Mouse (Mus musculus) hindbrain, embryonic 10.5 days (tissue): Measurements from ENCODE around the gene Fam129a. TPM values are rescaled to one million over a fixed set of nuclear protein-coding genes. Genes with fewer than 3 reads are reported as not detected.

Experiments
- DNase-seq: peaks from one replicate; pipeline ENCODE4 v3.0.0-alpha.2; 2017; ENCODE audit warnings: low spot score
- H3K27ac ChIP-seq: fragments of 300-500 bp; sonication (generic); 2 replicates; pipeline ENCODE4 v1.5.1; 2016; ENCODE audit warnings: mild to moderate bottlenecking, moderate library complexity
- H3K27me3 ChIP-seq: fragments of 300-500 bp; sonication (generic); 2 replicates; pipeline ENCODE4 v1.6.1; 2016; ENCODE audit warnings: mild to moderate bottlenecking; ENCODE audit not compliant: poor library complexity, insufficient read depth, severe bottlenecking
- H3K36me3 ChIP-seq: fragments of 300-500 bp; sonication (generic); 2 replicates; pipeline ENCODE4 v1.6.1; 2016; ENCODE audit warnings: mild to moderate bottlenecking, moderate library complexity
- H3K4me1 ChIP-seq: fragments of 300-500 bp; sonication (generic); replicated peaks from 2 replicates; pipeline ENCODE4 v1.6.1; 2016; ENCODE audit warnings: mild to moderate bottlenecking
- H3K4me3 ChIP-seq: fragments of 300-500 bp; sonication (generic); 2 replicates; pipeline ENCODE4 v1.5.1; 2016; ENCODE audit warnings: mild to moderate bottlenecking, moderate library complexity
- H3K9me3 ChIP-seq: fragments of 300-500 bp; sonication (generic); 2 replicates; pipeline ENCODE4 v1.6.1; 2016; ENCODE audit warnings: mild to moderate bottlenecking, moderate library complexity
- WGBS: fragments of 180-500 bp; shearing (Covaris S2); methylation state at CpG from one replicate; pipeline ENCODE4 v1.1.7; 2016; 5-methylcytosine and 5-hydroxymethylcytosine counted together
- polyA plus RNA-seq: library from polyadenylated mRNA; unstranded; fragments of >200 nt; fragmentation: Nextera tagmentation; extraction: Ambion mirVana; gene quantifications from 2 replicates; pipeline ENCODE4 v1.2.1, GENCODE M21; 2016

Gene Fam129a
- 0.68 and 0.93 TPM in 2 replicates for polyA plus RNA-seq

DNA sequence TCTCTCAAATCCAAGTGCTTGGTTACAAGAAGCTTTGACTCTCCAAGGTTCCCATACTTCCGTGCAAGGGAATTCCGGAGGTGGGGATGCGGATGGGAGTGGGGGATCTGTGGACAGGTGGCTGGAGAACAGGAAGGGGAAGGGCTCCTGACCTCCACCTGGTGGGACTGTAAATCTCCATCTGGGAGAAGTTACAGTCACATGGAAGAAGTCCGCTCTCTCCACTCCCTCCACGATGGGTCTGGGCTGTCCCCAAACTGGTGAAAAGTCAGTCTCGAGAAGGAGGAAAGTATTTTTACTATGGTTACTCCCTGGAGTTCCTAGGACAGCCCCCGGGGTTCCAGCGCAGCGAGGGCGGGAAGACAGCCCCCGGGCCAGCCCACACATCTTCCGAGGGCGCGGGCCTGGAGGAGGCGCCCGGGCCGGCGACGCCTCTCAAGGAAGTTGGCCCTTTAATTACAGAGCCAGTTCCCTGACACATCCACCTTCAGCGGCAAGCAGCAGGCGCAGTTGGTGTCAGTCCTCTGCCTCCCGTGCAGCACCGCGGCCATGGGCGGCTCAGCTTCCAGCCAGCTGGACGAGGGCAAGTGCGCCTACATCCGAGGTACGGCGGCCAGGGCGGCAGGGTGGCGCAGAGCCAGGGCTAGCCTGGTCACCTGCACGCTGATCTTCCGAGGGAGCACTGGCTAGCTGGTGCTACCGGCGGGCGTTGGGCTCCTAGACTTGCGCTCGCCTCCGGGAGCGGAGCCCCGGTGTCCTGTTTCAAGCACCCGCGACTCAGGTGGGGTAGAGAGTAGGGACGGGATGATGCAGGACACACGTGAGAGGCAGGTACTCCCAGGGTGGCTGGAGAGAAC is at the start of gene Fam129a:
TSS of gene Fam129a (plus strand) at position 206 of the 857 bp plus-strand sequence.
- no peaks in the 10 kb centered on the region for H3K9me3 ChIP-seq
- H3K27me3 ChIP-seq: peaks cover 43% of the 10 kb centered on the region
- peak; percentile 57 for DNase-seq
- H3K4me3 ChIP-seq: peak within 1 kb of the TSS; percentile 58
- 3% methylated on average over 46 of the region's 46 CpGs for WGBS
- peaks cover 11% of the 10 kb centered on the region for H3K4me1 ChIP-seq
- H3K27ac ChIP-seq: peak within 1 kb of the TSS; percentile 67
- H3K36me3 ChIP-seq: no peaks in the 10 kb centered on the region

DNA sequence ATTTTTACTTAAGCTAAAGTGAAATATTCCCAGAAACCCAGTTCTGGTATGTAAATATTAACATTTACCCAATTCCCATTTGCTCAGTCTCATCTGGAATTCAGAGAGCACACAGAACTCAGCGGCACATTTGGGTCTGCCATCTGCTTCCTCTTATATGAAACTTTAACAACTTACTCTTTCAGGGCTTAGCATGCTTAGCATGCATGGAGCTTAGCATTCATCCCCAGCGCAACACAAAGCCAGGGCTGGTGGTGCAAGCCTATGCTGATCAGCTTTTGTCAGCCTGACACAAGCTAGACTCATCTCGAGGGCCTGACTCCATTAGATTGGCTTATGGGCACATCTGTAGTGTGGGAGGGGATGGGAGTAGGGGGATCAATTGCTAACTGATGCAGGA is 44.3 kb upstream of the Fam129a start:
- no peak for DNase-seq
- no peaks in the 10 kb centered on the region for H3K4me1 ChIP-seq
- no peaks in the 10 kb centered on the region for H3K27me3 ChIP-seq
- peaks cover 5% of the 10 kb centered on the region; the same call in 1 of the 2 replicates for H3K9me3 ChIP-seq
- H3K4me3 ChIP-seq: no peak overlapping the region
- WGBS: 75% methylated on average over 3 of the region's 3 CpGs
- H3K36me3 ChIP-seq: no peaks in the 10 kb centered on the region
- no peak overlapping the region for H3K27ac ChIP-seq

DNA sequence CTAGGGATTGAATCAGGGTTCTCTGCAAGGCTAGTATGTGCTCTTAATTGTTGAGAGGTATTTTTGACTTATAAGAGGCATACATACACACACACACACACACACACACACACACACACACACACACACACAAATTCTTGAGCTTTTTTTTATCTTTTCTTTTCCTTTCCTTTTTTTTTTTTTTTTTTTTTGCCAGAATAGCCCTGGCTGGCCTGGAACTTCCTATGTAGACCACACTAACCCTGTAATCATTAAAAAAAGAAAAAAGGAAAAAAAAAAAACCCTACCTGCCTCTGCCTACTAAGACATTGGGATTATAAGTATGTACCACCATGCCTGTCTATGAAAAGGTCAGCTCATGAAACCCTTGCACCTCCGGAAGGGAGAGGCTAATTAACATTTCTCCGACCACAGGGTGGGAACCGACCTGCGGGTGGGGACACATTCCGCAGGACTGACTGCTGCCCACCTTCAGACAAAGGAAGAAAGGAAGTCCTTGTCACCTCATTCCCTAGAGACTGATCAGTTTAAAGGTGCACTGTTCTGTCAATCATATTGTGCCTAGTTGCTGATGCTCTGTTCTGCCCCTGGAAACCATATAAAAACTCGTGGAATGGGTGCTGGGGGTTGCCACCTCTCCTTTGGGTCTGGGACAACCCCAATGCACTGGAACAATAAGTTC is 27.0 kb upstream of the Fam129a start:
- 77% methylated on average over 6 of the region's 6 CpGs for WGBS
- DNase-seq: no peak
- H3K4me3 ChIP-seq: no peak overlapping the region
- no peaks in the 10 kb centered on the region for H3K9me3 ChIP-seq
- no peaks in the 10 kb centered on the region for H3K27me3 ChIP-seq
- no peaks in the 10 kb centered on the region for H3K36me3 ChIP-seq
- no peaks in the 10 kb centered on the region for H3K4me1 ChIP-seq
- H3K27ac ChIP-seq: no peak overlapping the region

DNA sequence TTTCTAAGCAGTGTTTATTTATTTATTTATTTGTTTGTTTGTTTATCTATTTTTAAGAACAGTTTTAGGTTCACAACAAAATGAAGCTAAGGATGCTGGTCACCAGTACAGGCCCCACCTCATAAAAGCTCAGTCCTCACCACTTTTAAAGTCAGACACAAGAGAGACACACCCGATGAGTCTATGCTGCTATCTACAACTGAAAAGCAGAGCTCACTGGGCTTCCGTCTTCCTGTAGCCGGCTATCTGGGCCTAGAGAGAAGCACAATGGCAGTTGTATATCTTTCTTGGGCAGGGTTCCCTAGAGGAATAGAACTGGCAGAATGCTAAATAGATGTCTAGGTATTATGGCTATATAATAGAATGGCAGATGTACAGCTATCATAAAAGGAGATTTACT is 26.4 kb upstream of the Fam129a start:
- DNase-seq: no peak
- no peak overlapping the region for H3K4me3 ChIP-seq
- no peaks in the 10 kb centered on the region for H3K36me3 ChIP-seq
- no peak overlapping the region for H3K27ac ChIP-seq
- H3K4me1 ChIP-seq: no peaks in the 10 kb centered on the region
- H3K27me3 ChIP-seq: no peaks in the 10 kb centered on the region
- WGBS: 93% methylated on average over 3 of the region's 3 CpGs
- H3K9me3 ChIP-seq: no peaks in the 10 kb centered on the region

DNA sequence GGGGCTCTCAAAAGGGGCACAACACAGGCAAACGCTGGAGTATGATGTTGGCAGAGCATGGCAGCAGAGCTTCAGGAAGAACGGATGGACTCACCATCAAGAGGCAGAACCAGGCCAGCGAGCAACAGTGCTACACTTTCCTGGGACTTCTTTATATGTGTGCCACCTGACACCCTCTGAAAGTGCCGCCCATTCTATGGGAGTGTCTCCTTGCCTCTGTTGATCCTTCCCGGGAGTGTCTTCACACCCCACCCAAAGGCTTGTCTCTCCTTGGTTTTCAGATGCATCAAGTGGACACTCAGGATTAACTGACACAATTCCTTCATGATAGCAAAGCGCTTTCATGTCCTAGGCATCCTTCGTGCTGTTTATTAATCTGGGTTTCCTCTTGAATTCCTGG is 25.4 kb upstream of the Fam129a start:
- H3K27me3 ChIP-seq: no peaks in the 10 kb centered on the region
- H3K4me1 ChIP-seq: no peaks in the 10 kb centered on the region
- no peak overlapping the region for H3K27ac ChIP-seq
- H3K36me3 ChIP-seq: no peaks in the 10 kb centered on the region
- WGBS: 85% methylated on average over 7 of the region's 7 CpGs
- H3K4me3 ChIP-seq: no peak overlapping the region
- no peaks in the 10 kb centered on the region for H3K9me3 ChIP-seq
- DNase-seq: no peak

DNA sequence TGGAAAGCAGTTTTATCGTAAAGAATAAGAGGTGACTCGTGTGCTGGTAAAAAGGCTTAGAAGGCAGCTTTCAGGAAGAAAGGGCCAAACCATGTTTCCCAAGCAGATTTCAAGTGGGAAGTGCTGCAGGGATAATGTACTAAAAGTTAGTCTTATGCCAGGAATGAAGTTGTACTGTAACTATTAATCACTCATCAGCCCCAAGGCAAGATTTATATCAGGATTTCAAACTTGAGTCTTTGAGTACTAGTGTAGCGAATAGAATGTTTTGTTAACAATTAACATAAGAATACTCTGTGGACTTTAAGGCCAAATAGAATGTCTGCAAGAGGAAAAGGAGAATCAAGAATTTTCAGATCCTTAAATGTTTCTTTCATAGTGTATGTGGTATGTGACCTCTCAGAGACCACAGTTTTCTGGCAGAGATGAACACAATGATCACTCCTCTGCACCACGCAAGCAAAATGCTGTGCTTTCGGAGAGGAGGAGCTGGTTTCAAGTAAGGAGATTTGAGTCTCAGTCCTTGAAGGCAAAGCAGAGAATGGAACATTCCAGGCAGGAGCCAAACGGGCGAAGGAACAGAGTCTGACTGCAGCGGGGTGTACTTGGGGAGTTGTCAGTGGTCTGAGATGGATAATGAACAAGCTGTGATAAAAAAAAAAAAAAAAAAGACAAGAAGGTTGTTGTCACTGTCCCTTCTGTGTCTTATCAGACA is 21.9 kb upstream of the Fam129a start:
- H3K4me3 ChIP-seq: no peak overlapping the region
- WGBS: 82% methylated on average over 8 of the region's 8 CpGs
- no peak for DNase-seq

DNA sequence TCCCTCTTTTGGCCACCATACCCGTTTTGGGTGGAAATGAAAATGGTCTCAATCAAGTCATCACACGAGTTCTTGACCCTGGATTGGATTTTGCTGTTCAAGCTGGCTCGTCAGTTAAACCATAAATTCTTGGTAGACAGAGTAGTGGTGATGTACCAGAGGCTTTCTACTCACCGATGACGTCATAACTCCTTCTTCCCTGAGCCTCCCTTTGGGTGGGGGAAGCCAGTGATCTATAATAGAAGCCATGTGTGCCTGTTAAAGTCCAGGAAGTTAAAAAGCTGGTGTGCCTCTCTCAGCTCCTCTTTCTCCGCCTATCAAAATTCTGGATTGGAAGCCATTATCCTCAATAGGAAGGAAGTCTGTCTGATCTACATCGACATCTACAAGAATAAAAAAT is 21.2 kb upstream of the Fam129a start:
- no peak for DNase-seq
- H3K27ac ChIP-seq: no peak overlapping the region
- H3K9me3 ChIP-seq: no peaks in the 10 kb centered on the region
- no peaks in the 10 kb centered on the region for H3K27me3 ChIP-seq
- H3K36me3 ChIP-seq: no peaks in the 10 kb centered on the region
- WGBS: 86% methylated on average over 7 of the region's 7 CpGs
- no peak overlapping the region for H3K4me3 ChIP-seq
- peaks cover 8% of the 10 kb centered on the region for H3K4me1 ChIP-seq

More for the DNA sequence above, 21.9 kb upstream of the Fam129a start:
- Histone ChIP-seq H3K27ac (no peak overlapping the region), H3K27me3 (no peaks in the 10 kb centered on the region), H3K36me3 (no peaks in the 10 kb centered on the region), H3K4me1 (peaks cover 8% of the 10 kb centered on the region), H3K9me3 (no peaks in the 10 kb centered on the region)

DNA sequence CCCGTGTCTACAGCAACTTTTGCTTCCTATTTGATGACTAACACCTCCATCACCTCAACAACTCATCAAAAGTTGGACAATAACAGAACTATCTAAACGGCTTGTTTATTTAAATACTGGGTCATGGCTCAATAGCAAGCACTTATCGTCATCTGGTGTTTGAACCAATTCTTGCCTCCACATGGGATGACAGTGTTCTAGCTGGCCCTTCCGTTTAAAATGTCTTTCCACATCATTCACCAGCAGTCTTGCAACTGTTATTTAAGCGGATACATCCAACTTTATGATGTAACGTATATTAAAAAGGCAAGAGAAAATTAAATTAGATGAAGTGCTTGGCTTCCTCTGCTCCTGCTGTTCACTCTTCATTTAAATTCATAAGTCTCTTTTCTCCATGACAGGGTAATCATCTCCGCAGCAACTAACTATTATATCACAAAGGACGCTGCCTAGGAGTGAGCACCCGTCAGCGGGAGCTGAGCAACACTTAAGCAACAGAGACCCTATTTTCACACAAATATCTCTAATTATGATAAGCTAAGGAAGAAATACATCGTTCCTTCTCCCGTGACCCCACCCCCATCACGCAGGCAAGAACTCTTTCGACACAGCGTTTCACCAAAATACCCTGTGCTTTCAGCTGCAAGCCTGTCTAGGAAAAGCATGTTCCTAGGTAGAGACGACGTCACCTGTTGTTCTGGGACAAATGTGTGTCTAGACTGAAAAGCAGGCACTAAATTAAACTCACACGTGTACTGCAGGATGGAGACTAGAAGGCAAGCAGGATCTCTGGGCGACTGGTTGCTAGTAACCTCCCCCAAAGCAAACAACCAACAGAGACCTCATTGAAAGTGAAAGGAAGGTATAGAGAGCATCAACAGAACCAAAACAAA is 20.2 kb upstream of the Fam129a start:
- 46% methylated on average over 19 of the region's 19 CpGs for WGBS
- H3K27me3 ChIP-seq: no peaks in the 10 kb centered on the region
- peaks cover 8% of the 10 kb centered on the region for H3K4me1 ChIP-seq
- no peak overlapping the region for H3K4me3 ChIP-seq
- no peaks in the 10 kb centered on the region for H3K36me3 ChIP-seq
- H3K27ac ChIP-seq: no peak overlapping the region
- no peak for DNase-seq
- H3K9me3 ChIP-seq: no peaks in the 10 kb centered on the region

DNA sequence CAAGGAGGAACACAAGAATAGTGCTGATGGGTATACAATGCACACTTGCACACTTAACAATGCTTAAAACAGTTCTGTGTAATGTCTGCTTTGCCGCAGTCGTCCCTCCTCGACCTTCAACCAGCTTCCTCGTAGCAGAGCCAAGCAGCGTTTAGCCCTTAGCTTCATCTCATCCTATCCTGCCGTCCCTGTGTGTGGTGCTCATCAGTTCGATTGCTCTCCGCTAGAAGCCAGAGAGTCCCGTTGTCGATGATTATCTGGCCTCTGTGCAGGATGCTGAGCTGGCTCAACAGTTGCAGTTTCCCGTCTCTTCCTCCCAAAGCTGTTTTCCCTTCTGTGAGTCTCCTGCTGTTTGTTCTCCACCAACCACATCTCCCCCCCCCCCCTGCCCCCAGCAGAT is 10.4 kb upstream of the Fam129a start:
- no peak overlapping the region for H3K27ac ChIP-seq
- no peaks in the 10 kb centered on the region for H3K9me3 ChIP-seq
- no peaks in the 10 kb centered on the region for H3K4me1 ChIP-seq
- H3K27me3 ChIP-seq: no peaks in the 10 kb centered on the region
- no peaks in the 10 kb centered on the region for H3K36me3 ChIP-seq
- H3K4me3 ChIP-seq: no peak overlapping the region
- no peak for DNase-seq
- WGBS: 67% methylated on average over 11 of the region's 11 CpGs

DNA sequence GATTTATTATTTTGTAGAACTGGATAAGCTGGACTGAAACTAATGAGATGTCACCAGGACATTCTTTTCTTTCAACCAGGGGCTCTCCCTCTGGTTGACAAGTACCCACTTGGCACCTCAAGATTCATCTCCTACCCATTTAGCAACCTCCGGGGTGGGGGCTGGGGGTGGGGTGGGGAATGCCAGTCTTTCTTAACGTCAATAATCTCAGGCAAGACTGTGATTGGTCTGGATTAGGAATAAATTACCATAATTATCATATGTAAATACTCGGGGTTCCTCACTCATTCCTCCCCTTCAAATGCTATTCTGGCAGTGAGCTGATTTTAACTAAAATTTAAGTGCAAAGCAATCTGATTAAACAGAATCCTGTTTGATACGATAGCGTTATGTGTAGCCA is 7.6 kb upstream of the Fam129a start:
- Histone ChIP-seq H3K9me3 (no peaks in the 10 kb centered on the region), H3K27me3 (no peaks in the 10 kb centered on the region), H3K36me3 (no peaks in the 10 kb centered on the region), H3K27ac (no peak overlapping the region), H3K4me3 (no peak overlapping the region), H3K4me1 (no peaks in the 10 kb centered on the region)
- 69% methylated on average over 5 of the region's 5 CpGs for WGBS
- no peak for DNase-seq

DNA sequence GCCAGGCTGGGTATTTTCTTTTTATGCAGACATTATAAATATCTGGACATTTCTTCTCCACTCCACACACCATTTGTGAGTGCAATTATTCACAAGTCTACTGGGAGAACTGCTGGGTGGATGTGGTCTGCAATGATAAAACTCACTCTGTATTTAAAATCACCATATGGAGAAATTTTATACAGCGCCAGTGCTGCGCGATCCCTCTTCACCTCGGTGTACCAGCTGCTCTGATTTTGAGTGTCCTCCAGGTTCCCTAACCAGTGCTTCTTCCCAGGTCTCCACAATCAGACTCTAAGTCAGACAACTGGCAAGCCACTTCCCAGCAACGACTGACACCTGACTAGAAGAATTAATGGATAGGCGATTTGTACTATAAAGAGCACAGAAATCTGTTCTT is 7.1 kb upstream of the Fam129a start:
- 62% methylated on average over 6 of the region's 6 CpGs for whole genome bisulfite sequencing
- Histone ChIP-seq H3K27ac (no peak overlapping the region), H3K9me3 (no peaks in the 10 kb centered on the region), H3K4me1 (no peaks in the 10 kb centered on the region), H3K36me3 (no peaks in the 10 kb centered on the region), H3K27me3 (no peaks in the 10 kb centered on the region), H3K4me3 (no peak overlapping the region)
- DNase-seq: no peak

DNA sequence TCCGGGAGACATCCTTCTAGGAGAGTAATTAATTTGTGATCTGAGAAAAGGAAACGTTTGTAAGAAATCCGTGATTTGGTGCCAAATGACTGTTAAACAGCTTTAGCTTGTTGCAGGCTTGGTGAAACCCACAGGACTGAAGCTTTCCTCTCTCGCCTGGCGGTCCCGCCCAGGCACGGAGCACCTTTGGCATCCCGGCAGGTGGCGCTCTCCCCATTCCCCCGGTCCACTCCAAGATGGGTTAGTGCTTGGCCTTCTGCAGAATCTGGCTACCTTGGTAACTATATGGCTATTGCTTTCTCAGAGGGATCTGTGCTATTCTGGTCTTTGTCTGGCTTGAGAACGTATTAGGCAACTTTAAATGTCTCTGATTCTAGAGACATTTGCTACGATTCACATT is 6.6 kb upstream of the Fam129a start:
- H3K9me3 ChIP-seq: no peaks in the 10 kb centered on the region
- no peak overlapping the region for H3K27ac ChIP-seq
- H3K4me1 ChIP-seq: no peaks in the 10 kb centered on the region
- DNase-seq: peak; percentile 77
- 18% methylated on average over 12 of the region's 12 CpGs for WGBS
- no peak overlapping the region for H3K4me3 ChIP-seq
- no peaks in the 10 kb centered on the region for H3K36me3 ChIP-seq
- H3K27me3 ChIP-seq: no peaks in the 10 kb centered on the region
